Mouse (Mus musculus) adrenal gland, adult 8-10 months (tissue): ENCODE data around the gene Epc2. TPM values are rescaled to one million over a fixed set of nuclear protein-coding genes. Genes with fewer than 3 reads are reported as not detected.

Source experiments
- DNase-seq: peaks from one replicate; pipeline ENCODE4 v3.0.0; 2022
- total RNA-seq, 4 experiments: library from RNA; stranded (reverse); gene quantifications; 2 replicates each; pipeline ENCODE4 v1.2.4; 2022

Gene Epc2
- total RNA-seq, 4 experiments from 2014 or later, result 23.1 to 29.3 (median 25.6) TPM

DNA sequence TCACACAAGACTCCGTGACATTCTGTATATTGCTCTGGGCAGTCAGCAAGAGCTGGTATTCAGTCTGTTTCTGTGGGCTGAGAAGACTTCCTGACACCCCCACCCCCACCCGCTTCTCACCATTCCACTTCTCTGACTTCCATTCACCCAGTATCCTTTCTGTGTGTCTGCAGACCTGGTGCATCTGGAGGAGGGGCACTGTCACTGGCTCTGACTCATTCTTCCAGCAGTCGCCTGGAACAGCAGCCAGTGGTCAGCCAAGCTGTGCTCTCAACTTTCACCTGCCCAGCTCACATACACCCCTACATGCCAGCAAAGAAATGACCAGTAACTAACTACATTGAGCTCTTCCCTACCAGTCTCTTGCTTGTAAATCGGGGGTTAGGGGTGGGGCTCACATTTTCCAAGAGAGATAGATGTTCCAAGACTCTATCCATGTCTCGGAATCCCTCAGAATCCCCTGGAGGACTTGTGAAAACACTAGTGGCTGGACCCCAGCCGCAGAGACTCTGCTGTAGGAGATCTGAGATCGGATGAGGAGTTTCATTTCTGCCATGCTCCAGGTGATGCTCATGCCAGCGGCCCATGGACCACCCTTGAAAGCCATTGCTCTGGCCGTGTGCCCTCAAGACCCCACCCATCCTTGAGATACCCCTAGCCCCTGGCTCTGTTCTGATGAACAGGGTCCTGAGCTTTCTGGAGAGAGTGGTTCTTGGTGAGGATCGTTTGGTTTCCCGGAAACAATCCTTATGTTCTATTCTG, 120.1 kb downstream of the Epc2 start:
- DNase-seq, result no peak

- DNase-seq, result no peak
Measured at GRCm38 (mm10) chr2:49572111-49572642, 120.9 kb downstream of the Epc2 start.

GRCm38 (mm10) chr2:49572684-49573083, 121.4 kb downstream of the Epc2 start:
- DNase-seq, result no peak

GRCm38 (mm10) chr2:49573282-49573681, 122.0 kb downstream of the Epc2 start:
- no peak for DNase-seq

- DNase-seq, result no peak
Measured at GRCm38 (mm10) chr2:49580585-49580984, 129.3 kb downstream of the Epc2 start.

DNA sequence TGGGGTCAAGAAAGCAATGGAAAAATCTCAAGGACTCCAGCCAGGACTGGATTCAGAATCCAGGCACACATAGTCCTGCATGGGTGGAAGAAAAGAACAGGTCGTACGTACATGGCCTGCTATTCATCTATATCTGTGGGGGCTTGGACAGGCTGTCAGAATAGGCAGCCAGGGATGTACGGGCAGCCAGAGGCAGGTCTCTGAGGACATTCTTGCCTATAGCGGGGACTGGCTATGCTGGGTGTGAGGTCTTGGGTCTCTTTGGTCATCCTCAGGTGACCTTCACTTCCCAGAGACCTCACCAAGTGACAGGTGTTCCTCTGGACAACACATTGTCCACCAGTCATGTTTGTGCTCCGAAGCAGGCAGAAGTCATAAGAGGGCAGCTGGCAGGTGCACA, 131.3 kb downstream of the Epc2 start:
- DNase-seq, result no peak

GRCm38 (mm10) chr2:49583311-49583710, 132.0 kb downstream of the Epc2 start:
- DNase-seq, result no peak

DNA sequence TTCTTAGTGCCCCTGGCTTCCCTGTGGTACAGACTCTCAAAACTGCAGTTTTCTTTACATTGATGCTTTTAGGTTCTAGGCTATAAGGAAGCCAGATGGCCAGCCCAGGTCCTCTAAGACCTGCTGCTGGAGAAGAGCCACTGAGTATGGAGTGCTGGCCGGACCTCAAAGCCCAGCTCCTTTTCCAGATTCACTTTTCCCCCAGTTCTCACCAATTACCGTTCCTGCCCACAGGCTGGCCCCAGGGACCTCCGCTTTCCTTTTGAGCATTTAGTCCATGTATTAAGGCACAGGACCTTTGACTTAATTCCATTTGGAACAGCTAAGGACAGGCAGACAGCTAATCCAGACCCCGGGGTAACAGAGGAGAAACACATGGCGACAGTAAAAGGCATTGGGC, 139.2 kb downstream of the Epc2 start:
- DNase-seq, result no peak

- no peak for DNase-seq
Measured at GRCm38 (mm10) chr2:49592926-49593325, 141.6 kb downstream of the Epc2 start.

DNA sequence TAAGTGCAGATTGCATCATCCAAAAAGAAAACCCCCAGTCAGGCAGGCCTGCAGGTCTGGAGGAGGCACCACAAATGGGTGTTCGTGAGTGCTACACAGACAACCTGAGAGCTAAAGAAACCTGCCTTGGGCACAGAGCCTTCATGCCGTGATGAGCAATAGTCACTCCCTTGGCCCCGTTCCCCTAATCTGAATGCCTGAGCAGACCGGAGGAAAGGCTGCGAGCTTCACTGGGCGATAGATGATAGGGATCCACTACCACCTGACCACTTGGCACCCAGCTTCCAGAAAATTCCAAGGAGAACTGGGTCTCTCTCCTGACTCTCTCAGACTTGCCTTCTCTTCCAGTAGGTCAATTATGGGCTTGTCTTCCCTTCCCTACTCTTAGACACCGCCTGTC, 143.6 kb downstream of the Epc2 start:
- no peak for DNase-seq

DNA sequence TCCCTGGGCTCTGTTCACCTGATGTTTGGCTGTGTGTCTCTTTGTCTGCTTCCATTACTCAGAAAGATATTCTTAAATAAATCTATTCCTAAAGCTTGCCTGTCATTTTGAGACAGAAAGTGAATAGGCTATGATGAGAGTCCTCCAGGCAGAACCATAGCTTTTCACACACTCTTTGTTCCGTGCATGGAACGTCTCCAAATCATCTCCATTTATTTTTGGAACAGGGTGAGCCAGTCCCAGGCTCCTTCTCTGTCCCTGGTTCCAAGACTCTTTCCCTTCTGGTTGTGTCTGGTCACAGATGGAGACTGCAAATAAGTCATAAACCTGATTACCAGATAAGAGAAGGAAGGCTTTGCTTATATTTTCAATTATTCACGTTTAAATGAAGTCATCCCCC, 145.0 kb downstream of the Epc2 start:
- no peak for DNase-seq

DNA sequence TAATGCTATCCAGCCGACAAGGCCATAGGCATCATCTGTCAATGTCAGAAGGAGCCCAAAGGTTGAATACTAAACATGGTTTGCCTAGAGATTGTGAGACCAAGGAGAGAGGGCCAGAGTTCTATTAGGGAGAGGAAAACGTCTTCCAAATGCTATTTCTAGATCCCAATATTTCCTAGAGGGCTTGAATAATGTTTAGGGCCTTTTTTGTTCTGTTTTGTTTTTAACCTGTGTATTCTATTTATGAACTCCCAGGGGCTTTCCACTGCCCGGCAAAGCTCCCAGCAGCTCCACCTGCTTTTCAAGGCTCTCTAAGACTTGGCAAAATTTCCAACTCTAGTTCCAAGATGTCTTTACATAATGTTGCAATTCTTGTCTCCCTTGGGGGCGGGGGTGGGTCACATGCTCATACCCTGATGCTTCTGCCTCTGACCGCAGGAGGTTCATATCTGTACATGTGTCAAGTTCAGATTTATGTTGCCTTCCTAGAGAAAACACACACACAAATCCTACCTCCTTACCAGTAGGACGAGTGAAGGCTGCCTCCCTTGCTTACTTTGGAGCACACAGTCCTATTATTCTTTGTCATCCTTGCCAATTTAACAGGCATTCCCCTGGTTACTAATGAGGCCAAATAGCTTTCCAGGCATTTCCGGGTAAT, 148.9 kb downstream of the Epc2 start:
- no peak for DNase-seq

Other genes starting within 250 kb of the Epc2 start
- gene Kif5c, start 167.8 kb downstream of the Epc2 start, total RNA-seq, result 10 to 100 TPM; 10.0 to 17.4 (median 13.4) TPM